Mouse (Mus musculus) Patski (cell line): Measurements from ENCODE around the gene Pik3cd. TPM values are rescaled to one million over a fixed set of nuclear protein-coding genes. Genes with fewer than 3 reads are reported as not detected.
"Not testable (repeated sequence)": the region's sequence is repeated elsewhere in the genome, so short reads cannot be mapped to it uniquely, and the experiment has no call there.

ENCODE experiments used
- ATAC-seq: fragments of 100-300 bp; one replicate; pipeline ENCODE4 v1.8.0; 2021
- CTCF ChIA-PET: fragments of 350-600 bp; sonication (Branson Sonifier 250); formaldehyde crosslinking; loops from one replicate; lab custom pipeline; 2022; ENCODE audit warnings: inconsistent platforms; lab: Charles Lee
- POLR2A ChIA-PET: fragments of 350-600 bp; sonication (Branson Sonifier 250); formaldehyde crosslinking; loops from one replicate; lab custom pipeline; 2022; ENCODE audit warnings: antibody characterized with exemption, inconsistent platforms; lab: Charles Lee
- DNase-seq: peaks from one replicate; pipeline ENCODE4 v3.0.0-alpha.2; 2011; ENCODE audit warnings: low read depth, low spot score
- H3K27me3 ChIP-seq: fragments of 371-371 bp; one replicate; pipeline ENCODE4 v1.5.1; 2021
- CTCF ChIP-seq: fragments of 100-300 bp; IDR thresholded peaks from one replicate; pipeline ENCODE4 v1.5.1; 2021
- in situ Hi-C: fragments of 300-500 bp; cut with MboI; formaldehyde crosslinking; loops from 3 replicates; pipeline ENCODE4 v1.11.1; 2018; ENCODE audit warnings: low pct_unique_long_range_greater_than_20kb, mixed read lengths
- polyA plus RNA-seq: library from polyadenylated mRNA; unstranded; gene quantifications from one replicate; pipeline ENCODE4 v1.2.3, GENCODE M21; 2021

The Pik3cd gene
- polyA plus RNA-seq, 1 experiment from 2014 or later, result 0.51 TPM

DNA sequence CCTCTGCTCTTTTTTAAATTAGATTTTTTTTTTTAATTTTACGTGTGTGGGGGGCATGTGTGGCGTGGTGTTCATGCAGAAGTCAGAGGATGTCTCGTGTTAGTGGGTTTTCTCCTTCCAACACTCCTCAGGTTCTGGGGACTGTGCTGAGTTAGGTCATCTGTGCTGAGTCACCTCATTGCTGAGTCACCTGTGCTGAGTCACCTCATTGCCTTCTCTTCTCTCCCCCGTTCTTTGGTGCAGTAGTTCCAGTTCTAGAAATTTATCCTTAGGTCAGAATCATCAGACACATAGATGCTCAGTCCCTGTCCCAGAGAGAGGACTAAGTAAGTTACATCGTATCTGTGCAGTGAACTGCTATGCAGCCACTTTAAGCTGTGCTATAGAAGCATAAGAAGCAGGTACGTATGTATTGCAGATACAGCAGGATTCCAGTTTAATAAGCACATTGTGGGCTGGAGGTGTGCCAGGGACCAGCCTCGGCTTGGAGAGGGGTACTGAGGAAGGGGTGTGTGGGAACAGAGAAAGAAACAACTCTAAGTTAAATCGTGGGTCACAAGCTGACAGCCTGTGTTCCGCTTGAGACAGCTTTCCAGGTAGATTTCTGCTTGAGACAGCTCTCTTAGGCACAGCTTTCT, 69.6 kb downstream of the Pik3cd start:
- ATAC-seq (no peak), DNase-seq (no peak)
- ChIA-PET POLR2A (no interaction called here), CTCF (no interaction called here)
- H3K27me3 ChIP-seq, result no peaks in the 10 kb centered on the region
- in situ Hi-C loops, result no loop called here
- TF ChIP-seq CTCF, result no peak

DNA sequence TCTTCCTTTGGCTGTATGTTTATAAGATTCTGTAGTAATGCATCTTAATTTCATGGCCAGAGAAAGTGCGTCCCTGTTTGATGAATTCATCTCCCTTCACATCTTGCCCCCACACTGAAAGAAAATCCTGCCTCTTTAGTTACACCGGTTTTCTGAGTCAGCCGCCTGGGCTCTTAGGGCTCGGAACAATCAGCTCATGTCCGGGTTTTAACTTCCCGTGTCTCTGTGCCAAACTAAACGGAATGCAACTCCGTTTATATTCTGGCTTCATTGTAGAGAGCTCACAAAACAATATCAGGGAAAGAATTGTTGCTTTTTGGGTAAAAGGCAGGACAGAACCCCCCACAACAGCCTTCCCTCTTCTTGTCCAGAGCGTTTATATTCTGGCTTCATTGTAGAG, 73.6 kb downstream of the Pik3cd start:
- no peak for DNase-seq
- ChIA-PET CTCF (interaction anchor here (0.9 to 2.1 kb wide), 5 partner anchors 9 to 80 kb away, joined by 3 to 9 read pairs (median 3); no protein-coding TSS in a partner anchor), POLR2A (no interaction called here)
- H3K27me3 ChIP-seq, result no peaks in the 10 kb centered on the region
- in situ Hi-C loops, result no loop called here
- no peak for ATAC-seq
- TF ChIP-seq CTCF, result no peak

- ChIA-PET CTCF (interaction anchor here (0.6 to 2.1 kb wide), 7 partner anchors 9 to 79 kb away, joined by 3 to 9 read pairs (median 3); no protein-coding TSS in a partner anchor), POLR2A (no interaction called here)
- DNase-seq, result no peak
- no peak for ATAC-seq
- TF ChIP-seq CTCF, result no peak
- no peaks in the 10 kb centered on the region for H3K27me3 ChIP-seq
- in situ Hi-C loops, result no loop called here
Measured at GRCm38 (mm10) chr4:149628372-149628771, 74.0 kb downstream of the Pik3cd start.

GRCm38 (mm10) chr4:149626809-149627208, 75.6 kb downstream of the Pik3cd start:
- in situ Hi-C loops, result no loop called here
- no peak for TF ChIP-seq CTCF

DNA sequence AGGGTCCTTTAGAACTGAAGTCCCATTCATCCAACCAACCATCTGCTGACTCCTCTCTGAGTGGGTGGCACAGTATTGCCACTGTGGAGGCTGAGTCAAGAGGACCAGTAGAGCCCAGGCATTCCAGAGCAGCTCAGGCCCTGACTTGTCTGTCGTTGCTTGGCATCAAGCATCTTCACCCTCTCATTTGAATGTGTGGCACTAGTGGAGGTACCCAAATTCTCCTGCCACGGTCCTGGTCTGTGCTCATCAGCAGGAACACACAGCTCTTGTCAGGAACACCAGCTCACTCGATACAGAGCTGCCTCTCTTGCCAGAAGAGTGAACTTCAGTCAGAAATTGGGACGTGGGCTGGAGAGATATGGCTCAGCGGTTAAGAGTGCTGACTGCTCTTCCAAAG, 78.7 kb downstream of the Pik3cd start:
- in situ Hi-C loops, result no loop called here

More at GRCm38 (mm10) chr4:149626809-149627208, 75.6 kb downstream of the Pik3cd start:
- POLR2A ChIA-PET, result interaction anchor here (0.6 kb wide), 1 partner anchor 25 kb away, joined by 3 read pairs; no protein-coding TSS in a partner anchor
- no peaks in the 10 kb centered on the region for H3K27me3 ChIP-seq
- DNase-seq, result no peak
- CTCF ChIA-PET, result no interaction called here
- no peak for ATAC-seq

DNA sequence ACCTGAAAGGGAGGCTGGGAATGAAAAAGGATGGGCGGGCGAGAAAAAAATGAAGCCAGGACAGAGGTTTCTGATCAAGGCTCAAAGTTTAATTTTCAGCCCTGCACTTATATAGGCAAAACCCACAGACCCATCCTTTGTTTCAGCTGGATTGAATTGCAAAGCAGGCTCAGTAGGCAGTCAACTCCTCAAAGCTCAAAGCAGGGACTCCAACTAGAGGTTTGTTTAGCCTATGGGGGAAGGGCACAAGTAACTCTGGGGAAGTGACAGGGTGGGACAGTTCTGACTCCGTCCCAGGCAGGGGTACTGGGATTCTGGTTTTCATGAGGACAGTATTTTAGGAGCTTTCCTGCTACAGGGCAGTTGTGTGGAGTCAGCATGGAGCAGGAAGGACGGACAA, 81.1 kb downstream of the Pik3cd start:
- no peaks in the 10 kb centered on the region for H3K27me3 ChIP-seq

More for the DNA sequence above, 78.7 kb downstream of the Pik3cd start:
- ATAC-seq, result no peak
- POLR2A ChIA-PET, result no interaction called here
- TF ChIP-seq CTCF, result no peak
- DNase-seq, result no peak
- CTCF ChIA-PET, result no interaction called here
- H3K27me3 ChIP-seq, result no peaks in the 10 kb centered on the region

GRCm38 (mm10) chr4:149619988-149620387, 82.4 kb downstream of the Pik3cd start:
- no peak for DNase-seq
- TF ChIP-seq CTCF, result no peak
- in situ Hi-C loops, result no loop called here
- no peaks in the 10 kb centered on the region for H3K27me3 ChIP-seq
- ChIA-PET POLR2A (no interaction called here), CTCF (interaction anchor here (1.9 kb wide), 1 partner anchor 12 kb away, joined by 5 read pairs; no protein-coding TSS in a partner anchor)
- ATAC-seq, result no peak

More for the DNA sequence above, 81.1 kb downstream of the Pik3cd start:
- no peak for ATAC-seq
- no peak for TF ChIP-seq CTCF
- ChIA-PET CTCF (interaction anchor here (1.9 kb wide), 1 partner anchor 10 kb away, joined by 5 read pairs; no protein-coding TSS in a partner anchor), POLR2A (interaction anchor here (0.6 kb wide), 1 partner anchor 17 kb away, joined by 3 read pairs; no protein-coding TSS in a partner anchor)
- in situ Hi-C loops, result no loop called here
- DNase-seq, result no peak

- in situ Hi-C loops, POLR2A ChIA-PET, H3K27me3 ChIP-seq, ATAC-seq, CTCF ChIA-PET, DNase-seq: not testable (repeated sequence)
Measured at GRCm38 (mm10) chr4:149616999-149617398, 85.4 kb downstream of the Pik3cd start.

DNA sequence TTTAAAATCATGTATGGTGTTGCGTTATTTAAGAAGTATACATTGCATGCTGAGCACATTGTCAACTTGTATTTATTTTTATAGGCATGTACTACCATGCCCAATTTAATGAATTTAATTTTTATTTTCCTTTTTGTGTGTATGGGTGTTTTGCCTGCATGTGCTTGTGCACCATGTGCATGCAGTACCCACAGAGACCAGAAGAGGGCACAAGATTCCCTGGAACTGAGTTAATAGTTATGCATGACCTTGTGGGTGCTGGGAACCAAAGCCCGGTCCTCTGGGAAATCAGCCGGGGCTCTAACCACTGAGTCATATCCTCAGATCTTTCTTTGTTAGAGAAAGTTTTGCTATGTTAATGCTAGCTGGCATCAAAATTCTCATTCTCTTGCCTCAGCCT, 87.5 kb downstream of the Pik3cd start:
- in situ Hi-C loops, result no loop called here
- no peak for DNase-seq

DNA sequence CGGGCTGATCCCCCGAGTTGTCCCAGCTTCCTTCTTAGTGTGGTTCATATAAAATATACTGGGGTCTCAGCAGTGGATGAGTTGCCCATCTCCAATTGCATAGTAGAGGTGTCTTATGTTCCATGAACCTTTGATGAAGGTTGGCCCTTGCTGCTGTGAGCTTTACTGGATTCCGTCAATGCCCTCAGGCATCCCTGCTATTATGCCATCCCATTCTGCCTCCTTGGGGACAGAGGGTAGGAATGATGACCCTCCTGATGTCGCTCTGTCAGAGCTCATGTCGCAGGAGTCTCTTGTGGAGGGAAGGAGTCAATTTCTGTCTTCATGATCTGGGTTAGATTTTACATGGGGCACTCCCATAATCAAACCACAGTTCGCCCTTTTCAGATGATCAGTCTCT, 88.9 kb downstream of the Pik3cd start:
- CTCF ChIA-PET, ATAC-seq, H3K27me3 ChIP-seq, DNase-seq, in situ Hi-C loops, POLR2A ChIA-PET: not testable (repeated sequence)

More for the DNA sequence above, 87.5 kb downstream of the Pik3cd start:
- no peak for ATAC-seq
- ChIA-PET POLR2A (no interaction called here), CTCF (no interaction called here)
- no peak for TF ChIP-seq CTCF
- no peaks in the 10 kb centered on the region for H3K27me3 ChIP-seq

DNA sequence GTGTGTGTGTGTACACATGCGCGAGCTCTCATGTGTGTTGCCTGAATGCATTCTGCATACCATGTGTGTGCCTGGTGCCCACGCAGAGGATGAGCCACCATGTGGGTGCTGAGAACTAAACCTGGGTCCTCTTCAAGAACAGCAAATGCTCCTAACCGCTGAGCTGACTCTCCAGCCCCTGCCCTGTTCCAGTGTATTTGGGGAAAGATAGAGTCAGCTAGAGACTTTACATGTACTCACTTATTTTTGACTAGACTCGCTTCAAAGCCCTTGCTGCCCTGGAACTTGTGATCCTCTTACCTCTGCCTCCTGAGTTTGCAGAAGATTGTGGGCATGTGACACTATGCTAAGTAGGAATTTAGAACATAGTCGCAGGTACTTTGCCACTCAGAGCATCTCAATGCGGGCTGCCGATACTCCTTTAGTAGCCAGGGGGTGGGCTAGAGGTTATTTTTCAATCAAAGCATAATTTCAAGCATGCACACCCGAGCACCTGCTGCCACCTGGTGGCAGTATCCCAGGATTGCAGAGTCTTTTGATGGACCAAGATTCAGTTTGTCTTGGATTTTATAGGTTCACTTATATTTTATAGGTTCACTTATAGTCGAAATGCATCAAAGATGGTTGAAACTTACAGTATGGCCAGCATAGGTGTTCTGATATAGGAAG, 90.9 kb downstream of the Pik3cd start:
- DNase-seq (no peak), ATAC-seq (no peak)
- in situ Hi-C loops, result no loop called here
- CTCF ChIA-PET, result interaction anchor here (0.8 kb wide), 1 partner anchor 62 kb away, joined by 3 read pairs; no protein-coding TSS in a partner anchor
- peak; percentile 38 for TF ChIP-seq CTCF
- POLR2A ChIA-PET, result no interaction called here
- H3K27me3 ChIP-seq, result no peaks in the 10 kb centered on the region
